8 mouse cellular contexts compared by ENCODE assay signal in the genomic region with DNA sequence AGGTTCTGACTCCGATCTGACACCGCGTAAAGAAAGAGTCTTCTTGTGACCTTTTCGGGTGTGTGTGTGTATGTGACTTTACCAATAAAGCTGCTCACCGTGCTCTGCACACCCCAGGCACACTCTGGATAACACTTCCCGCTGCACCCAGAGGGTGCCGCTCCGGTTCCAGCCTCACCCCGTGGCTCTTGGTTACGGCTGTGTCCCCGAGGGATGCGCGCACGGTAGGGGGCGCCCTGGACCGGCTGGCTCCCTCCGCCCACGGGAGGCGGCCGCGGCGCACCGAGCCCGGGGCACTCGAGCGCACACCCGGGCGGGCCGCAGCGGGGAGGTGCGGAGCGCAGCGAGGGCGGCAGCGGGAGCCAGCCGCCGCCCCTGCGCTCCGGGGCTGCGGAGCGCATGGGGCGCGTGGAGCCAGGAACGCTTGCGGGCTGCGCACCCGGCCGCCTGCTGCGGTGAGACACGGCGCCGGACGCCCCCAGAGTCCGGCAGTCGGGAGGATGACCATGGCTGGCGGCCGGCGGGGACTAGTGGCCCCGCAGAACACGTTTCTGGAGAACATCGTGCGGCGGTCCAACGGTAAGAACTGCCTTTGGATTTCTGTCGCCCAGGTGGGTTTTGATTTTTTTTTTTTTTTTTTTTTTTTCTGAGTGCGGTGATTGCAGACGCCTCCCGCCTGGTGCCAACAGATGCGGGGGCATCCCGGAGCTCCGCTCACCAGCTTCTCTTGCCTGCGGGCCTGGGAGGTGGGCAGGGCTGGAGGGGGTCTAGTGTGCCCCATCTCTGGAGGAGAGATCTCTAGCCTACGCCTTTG. TPM values are rescaled to one million over a fixed set of nuclear protein-coding genes. Genes with fewer than 3 reads are reported as not detected.
DNase-seq lines count a peak whose midpoint lies in the region; ATAC-seq lines count a peak whose summit lies in the region.

A gene (plus strand): TSS at position 267 of the 814 bp plus-strand sequence.

- peak; percentile 67 to 70 for DNase-seq in B cell, adult 2 months
- peak; percentile 50 for DNase-seq in c-Kit-positive CD71-negative TER-119-negative erythroid progenitor cells, embryonic 14.5 days (ENCODE audit: low read depth)
- DNase-seq in kidney, postnatal 36 days: peak; percentile 87 to 96
- DNase-seq in liver, embryonic 13.5 days: peak; percentile 36
- peak; percentile 89 for DNase-seq in neural tube, embryonic 11.5 days (ENCODE audit: low spot score)

- under 1% methylated on average over 69 of the region's 73 CpGs for WGBS in forebrain, embryonic 12.5 days
- 1% methylated on average over 72 of the region's 73 CpGs for WGBS in heart, embryonic 16.5 days
- WGBS in liver, embryonic 13.5 days (ENCODE audit: insufficient replicate concordance): 2% methylated on average over 71 of the region's 73 CpGs
- WGBS in neural tube, embryonic 11.5 days: 1% methylated on average over 72 of the region's 73 CpGs
- WGBS in stomach, embryonic 16.5 days: 1% methylated on average over 73 of the region's 73 CpGs

- peak within 1 kb of the TSS; percentile 65 for H3K9ac ChIP-seq in forebrain, embryonic 12.5 days
- H3K9ac ChIP-seq in heart, embryonic 16.5 days (ENCODE audit: low read length): peak within 1 kb of the TSS; percentile 61; the same call in 1 of the 2 replicates
- no peak within 1 kb of the TSS for H3K9ac ChIP-seq in liver, embryonic 13.5 days
- H3K9ac ChIP-seq in neural tube, embryonic 11.5 days (ENCODE audit: low read length): peak within 1 kb of the TSS; percentile 45
- peak within 1 kb of the TSS; percentile 68 for H3K9ac ChIP-seq in stomach, embryonic 16.5 days (ENCODE audit: low read length)

- no peaks in the 10 kb centered on the region for H3K36me3 ChIP-seq in forebrain, embryonic 12.5 days (replicated peaks)
- H3K36me3 ChIP-seq in heart, embryonic 16.5 days (ENCODE audit: control insufficient read depth, insufficient read depth): no peaks in the 10 kb centered on the region
- no peaks in the 10 kb centered on the region for H3K36me3 ChIP-seq in liver, embryonic 13.5 days
- no peaks in the 10 kb centered on the region for H3K36me3 ChIP-seq in neural tube, embryonic 11.5 days (ENCODE audit: control insufficient read depth, insufficient read depth, low read length)
- no peaks in the 10 kb centered on the region for H3K36me3 ChIP-seq in stomach, embryonic 16.5 days (ENCODE audit: control insufficient read depth, insufficient read depth, low read length)

- peaks cover 12% of the 10 kb centered on the region for H3K4me1 ChIP-seq in forebrain, embryonic 12.5 days
- H3K4me1 ChIP-seq in heart, embryonic 16.5 days (ENCODE audit: control insufficient read depth, insufficient read depth, low read length): peaks cover 3% of the 10 kb centered on the region; the same call in 1 of the 2 replicates
- H3K4me1 ChIP-seq in liver, embryonic 13.5 days (replicated peaks): 0 out of 2 replicates have a peak, but pooled peaks cover 2% of the 10 kb centered on the region
- H3K4me1 ChIP-seq in neural tube, embryonic 11.5 days (ENCODE audit: control insufficient read depth, insufficient read depth, low read length): no peaks in the 10 kb centered on the region; the same call in 1 of the 2 replicates
- peaks cover 6% of the 10 kb centered on the region; the same call in 1 of the 2 replicates for H3K4me1 ChIP-seq in stomach, embryonic 16.5 days (ENCODE audit: control insufficient read depth, insufficient read depth, low read length)

- peaks cover 40% of the 10 kb centered on the region for H3K27me3 ChIP-seq in forebrain, embryonic 12.5 days
- peaks cover 32% of the 10 kb centered on the region for H3K27me3 ChIP-seq in heart, embryonic 16.5 days (ENCODE audit: control insufficient read depth, insufficient read depth, low read length)
- peaks cover 52% of the 10 kb centered on the region for H3K27me3 ChIP-seq in liver, embryonic 13.5 days
- H3K27me3 ChIP-seq in neural tube, embryonic 11.5 days (ENCODE audit: control insufficient read depth, insufficient read depth, low read length): peaks cover 14% of the 10 kb centered on the region
- peaks cover 12% of the 10 kb centered on the region; the same call in 1 of the 2 replicates for H3K27me3 ChIP-seq in stomach, embryonic 16.5 days (ENCODE audit: control insufficient read depth, insufficient read depth, low read length)

- ATAC-seq in forebrain, embryonic 12.5 days (ENCODE audit: low FRiP score): peak; percentile 94
- ATAC-seq in heart, embryonic 16.5 days (replicated peaks; ENCODE audit: extremely low read depth, insufficient read depth, low FRiP score): peak; percentile 89
- ATAC-seq in liver, embryonic 13.5 days (ENCODE audit: low read depth): peak; percentile 76
- peak; percentile 93 for ATAC-seq in neural tube, embryonic 11.5 days (ENCODE audit: insufficient read depth, low FRiP score, low TSS enrichment)
- ATAC-seq in stomach, embryonic 16.5 days (ENCODE audit: insufficient read depth, low FRiP score): peak; percentile 92

- no peaks in the 10 kb centered on the region for H3K9me3 ChIP-seq in forebrain, embryonic 12.5 days
- H3K9me3 ChIP-seq in heart, embryonic 16.5 days (replicated peaks; ENCODE audit: control insufficient read depth, low read length): no peaks in the 10 kb centered on the region
- H3K9me3 ChIP-seq in liver, embryonic 13.5 days (replicated peaks): no peaks in the 10 kb centered on the region
- H3K9me3 ChIP-seq in neural tube, embryonic 11.5 days (ENCODE audit: control insufficient read depth, low read length): no peaks in the 10 kb centered on the region
- H3K9me3 ChIP-seq in stomach, embryonic 16.5 days (replicated peaks; ENCODE audit: control insufficient read depth, low read length): no peaks in the 10 kb centered on the region

- no peak within 1 kb of the TSS for H3K27ac ChIP-seq in forebrain, embryonic 12.5 days
- H3K27ac ChIP-seq in heart, embryonic 16.5 days (ENCODE audit: low read length): no peak within 1 kb of the TSS
- H3K27ac ChIP-seq in liver, embryonic 13.5 days: no peak within 1 kb of the TSS
- no peak within 1 kb of the TSS for H3K27ac ChIP-seq in neural tube, embryonic 11.5 days (ENCODE audit: low read depth, low read length)
- H3K27ac ChIP-seq in stomach, embryonic 16.5 days (ENCODE audit: low read length): no peak within 1 kb of the TSS

- H3K4me2 ChIP-seq in forebrain, embryonic 12.5 days: peak within 1 kb of the TSS; percentile 91
- peak within 1 kb of the TSS; percentile 91 for H3K4me2 ChIP-seq in heart, embryonic 16.5 days (ENCODE audit: low read depth, low read length)
- H3K4me2 ChIP-seq in liver, embryonic 13.5 days: peak within 1 kb of the TSS; percentile 64
- H3K4me2 ChIP-seq in neural tube, embryonic 11.5 days (ENCODE audit: low read depth): peak within 1 kb of the TSS; percentile 85
- peak within 1 kb of the TSS; percentile 88 for H3K4me2 ChIP-seq in stomach, embryonic 16.5 days (ENCODE audit: low read depth, low read length)

- H3K4me3 ChIP-seq in forebrain, embryonic 12.5 days (replicated peaks): peak within 1 kb of the TSS; percentile 56
- peak within 1 kb of the TSS; percentile 60 for H3K4me3 ChIP-seq in heart, embryonic 16.5 days (ENCODE audit: low read length)
- H3K4me3 ChIP-seq in liver, embryonic 13.5 days (replicated peaks): peak within 1 kb of the TSS; percentile 38
- peak within 1 kb of the TSS; percentile 49 for H3K4me3 ChIP-seq in neural tube, embryonic 11.5 days (ENCODE audit: low read depth, low read length)
- H3K4me3 ChIP-seq in stomach, embryonic 16.5 days (replicated peaks; ENCODE audit: low read length): peak within 1 kb of the TSS; percentile 56

RNA-seq across cellular contexts. Expression of the gene that starts here (rescaled TPM):
- polyA plus RNA-seq in forebrain, embryonic 12.5 days (2016; fragmentation: Nextera tagmentation; extraction: Ambion mirVana): 0.57 and 0.86 TPM in 2 replicates
- 0.32 and 0.34 TPM in 2 replicates for polyA plus RNA-seq in heart, embryonic 16.5 days (2015; fragmentation: Nextera tagmentation; extraction: Ambion mirVana)
- 0.02 TPM in 2 replicates for polyA plus RNA-seq in liver, embryonic 13.5 days (2015; fragmentation: Nextera tagmentation; extraction: Ambion mirVana)
- polyA plus RNA-seq in neural tube, embryonic 11.5 days (2014; fragmentation: Nextera tagmentation; extraction: Ambion mirVana): 0.81 and 1.0 TPM in 2 replicates
- 0.56 TPM in 2 replicates for polyA plus RNA-seq in stomach, embryonic 16.5 days (2015; fragmentation: Nextera tagmentation; extraction: Ambion mirVana)

Comparison
In these comparisons a context has a peak if more than half of its experiments do, and no peak if none do; other contexts are left out.
1. Peak in ATAC-seq, H3K4me3 ChIP-seq, H3K9ac ChIP-seq and H3K4me2 ChIP-seq in forebrain, embryonic 12.5 days; RNA of the gene not detected or under 1 TPM.
2. Peak in ATAC-seq, H3K4me3 ChIP-seq, H3K9ac ChIP-seq and H3K4me2 ChIP-seq in heart, embryonic 16.5 days; RNA of the gene not detected or under 1 TPM.
3. Peak in DNase-seq, ATAC-seq, H3K4me3 ChIP-seq and H3K4me2 ChIP-seq in liver, embryonic 13.5 days; RNA of the gene not detected or under 1 TPM.
4. Peak in ATAC-seq, H3K4me3 ChIP-seq, H3K9ac ChIP-seq and H3K4me2 ChIP-seq in stomach, embryonic 16.5 days; RNA of the gene not detected or under 1 TPM.
5. DNase-seq: peak in every context shown above with its lines; median percentile 92 in kidney, postnatal 36 days; 89 in neural tube, embryonic 11.5 days; 68 in B cell, adult 2 months; 50 in c-Kit-positive CD71-negative TER-119-negative erythroid progenitor cells, embryonic 14.5 days; 36 in liver, embryonic 13.5 days.